Mouse (Mus musculus): ENCODE results near the gene Tmem191c.

DNA sequence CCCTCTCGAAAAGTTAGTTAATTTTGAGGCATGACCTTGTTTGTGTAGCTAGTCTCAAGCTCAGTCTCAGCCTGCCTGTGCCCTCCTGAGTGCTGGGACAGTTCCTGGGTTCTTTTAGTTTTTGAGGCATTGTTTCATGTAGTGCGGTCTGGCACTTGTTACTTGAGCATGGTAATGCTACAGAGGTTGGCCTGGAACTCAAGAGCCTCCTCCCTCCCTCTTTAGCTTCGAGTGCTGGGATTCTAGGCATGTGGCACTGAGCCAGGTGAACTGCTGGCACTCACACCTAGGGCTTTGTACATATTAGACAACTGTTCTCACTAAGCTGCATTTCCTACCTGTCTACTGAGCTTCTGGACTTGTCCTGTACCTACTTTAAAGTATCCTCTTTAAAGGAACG lies 28.1 kb upstream of the Tmem191c start:
- TF ChIP-seq POLR2A (IDR thresholded peaks at IDR 0.05; ENCODE audit: low read depth, low read length) (no peak), CTCF (IDR thresholded peaks at IDR 0.05; ENCODE audit: extremely low read depth, insufficient read length, insufficient replicate concordance, low read depth, low read length) (no peak)

Measured in small intestine, adult 2 months (tissue).